Mouse (Mus musculus): ENCODE measurements around the gene Trim7. TPM values are rescaled to one million over a fixed set of nuclear protein-coding genes. Genes with fewer than 3 reads are reported as not detected.

Trim7 gene
- polyA plus RNA-seq, 1 experiment, result 11.6 TPM

DNA sequence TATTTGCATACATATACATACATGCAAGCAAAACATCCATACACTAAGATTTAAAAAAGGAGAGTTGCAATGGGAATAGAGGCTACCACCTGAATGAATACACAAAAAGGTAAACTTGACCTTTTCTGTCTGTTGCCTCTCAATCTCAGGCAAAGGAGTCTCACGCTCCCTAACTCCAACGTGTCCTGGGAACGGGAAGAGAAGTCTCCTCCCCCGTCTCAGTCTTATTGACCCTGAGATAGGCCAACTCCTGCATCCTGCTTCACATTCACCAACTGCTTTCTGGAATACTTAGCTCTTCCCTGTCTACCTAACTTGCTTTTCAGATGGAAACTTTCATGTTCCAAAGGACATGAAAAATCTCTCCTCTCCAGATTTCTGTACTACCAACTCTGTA lies 16.5 kb upstream of the Trim7 start:
- DNase-seq, result no peak
- WGBS, result 50% methylated on average over 4 of the region's 4 CpGs

DNA sequence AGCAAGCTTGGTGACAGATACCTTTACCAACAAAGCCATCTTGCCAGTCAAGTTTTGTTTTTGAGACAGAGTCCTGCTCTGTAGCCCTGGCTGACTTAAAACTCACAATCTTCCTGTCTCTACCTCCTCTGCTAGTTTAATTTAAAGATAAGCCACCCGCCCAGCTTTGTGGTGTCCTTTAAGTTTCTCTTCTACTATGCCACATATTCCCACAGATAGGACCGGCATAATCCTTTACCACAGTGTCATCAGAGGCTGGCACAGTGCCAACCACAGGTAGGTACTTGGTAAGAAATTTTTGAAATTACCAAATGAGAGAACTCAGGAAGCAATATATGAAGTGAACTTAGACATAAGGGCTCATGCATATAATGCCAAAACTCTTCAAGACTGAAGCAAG lies 15.8 kb upstream of the Trim7 start:
- DNase-seq, result no peak
- WGBS, result 74% methylated on average over 2 of the region's 2 CpGs
- no peak for TF ChIP-seq CTCF (IDR thresholded peaks at IDR 0.05; ENCODE audit: insufficient read depth, low read length)
- TF ChIP-seq POLR2A (IDR thresholded peaks at IDR 0.05; ENCODE audit: borderline replicate concordance, extremely low read depth, low read depth, low read length), result no peak
- H3K4me3 ChIP-seq (replicated peaks; ENCODE audit: extremely low read depth, low read depth, low read length), result no peak overlapping the region
- no peaks in the 10 kb centered on the region for H3K4me1 ChIP-seq (ENCODE audit: control insufficient read depth, insufficient read depth, low read length)

More for the DNA sequence above, 16.5 kb upstream of the Trim7 start:
- H3K4me3 ChIP-seq (replicated peaks; ENCODE audit: extremely low read depth, low read depth, low read length), result no peak overlapping the region
- no peak for TF ChIP-seq CTCF (IDR thresholded peaks at IDR 0.05; ENCODE audit: insufficient read depth, low read length)
- TF ChIP-seq POLR2A (IDR thresholded peaks at IDR 0.05; ENCODE audit: borderline replicate concordance, extremely low read depth, low read depth, low read length), result no peak
- no peaks in the 10 kb centered on the region for H3K4me1 ChIP-seq (ENCODE audit: control insufficient read depth, insufficient read depth, low read length)

DNA sequence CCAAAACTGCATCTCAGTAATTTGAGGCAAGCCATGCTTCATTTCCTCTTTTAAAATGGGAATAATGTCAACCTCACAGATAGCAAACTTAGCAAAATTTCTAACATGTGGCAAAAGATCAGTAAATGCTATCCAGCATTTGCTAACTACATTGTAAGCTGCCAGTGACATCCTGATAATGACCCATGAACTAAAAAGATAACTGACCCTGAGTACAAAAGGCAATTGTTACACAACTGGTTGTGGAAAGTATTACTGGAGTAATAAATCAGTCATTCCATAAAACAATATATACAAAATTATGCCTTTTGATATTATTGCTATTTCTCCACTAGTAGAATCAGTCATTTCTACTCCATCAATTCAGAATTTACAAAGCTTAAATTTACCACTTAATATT lies 12.2 kb upstream of the Trim7 start:
- DNase-seq, result no peak
- H3K4me3 ChIP-seq (replicated peaks; ENCODE audit: extremely low read depth, low read depth, low read length), result no peak overlapping the region
- no peak for TF ChIP-seq CTCF (IDR thresholded peaks at IDR 0.05; ENCODE audit: insufficient read depth, low read length)
- TF ChIP-seq POLR2A (IDR thresholded peaks at IDR 0.05; ENCODE audit: borderline replicate concordance, extremely low read depth, low read depth, low read length), result no peak
- H3K4me1 ChIP-seq (ENCODE audit: control insufficient read depth, insufficient read depth, low read length), result peaks cover 7% of the 10 kb centered on the region

DNA sequence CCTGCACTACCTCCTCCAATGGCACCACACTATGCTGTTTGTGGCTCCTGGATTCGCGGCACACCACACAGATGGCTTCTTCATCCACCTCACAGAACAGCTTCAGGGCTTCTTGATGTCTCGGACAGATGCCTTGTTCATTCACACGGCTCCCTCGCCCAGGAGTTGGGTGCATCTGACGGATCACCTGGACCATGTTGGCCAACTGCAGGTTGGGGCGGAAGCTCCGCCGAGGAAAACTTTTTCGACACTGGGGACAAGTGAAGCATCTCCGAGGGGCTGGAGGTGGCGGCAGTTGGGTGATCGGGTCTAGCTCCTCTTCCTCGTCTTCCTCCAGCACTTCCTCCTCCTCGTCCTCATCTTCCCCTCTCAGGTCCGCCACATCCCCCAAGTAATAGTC lies 10.1 kb upstream of the Trim7 start:
- peak overlapping the region; percentile 97 for H3K4me3 ChIP-seq (replicated peaks; ENCODE audit: extremely low read depth, low read depth, low read length)
- DNase-seq, result no peak

DNA sequence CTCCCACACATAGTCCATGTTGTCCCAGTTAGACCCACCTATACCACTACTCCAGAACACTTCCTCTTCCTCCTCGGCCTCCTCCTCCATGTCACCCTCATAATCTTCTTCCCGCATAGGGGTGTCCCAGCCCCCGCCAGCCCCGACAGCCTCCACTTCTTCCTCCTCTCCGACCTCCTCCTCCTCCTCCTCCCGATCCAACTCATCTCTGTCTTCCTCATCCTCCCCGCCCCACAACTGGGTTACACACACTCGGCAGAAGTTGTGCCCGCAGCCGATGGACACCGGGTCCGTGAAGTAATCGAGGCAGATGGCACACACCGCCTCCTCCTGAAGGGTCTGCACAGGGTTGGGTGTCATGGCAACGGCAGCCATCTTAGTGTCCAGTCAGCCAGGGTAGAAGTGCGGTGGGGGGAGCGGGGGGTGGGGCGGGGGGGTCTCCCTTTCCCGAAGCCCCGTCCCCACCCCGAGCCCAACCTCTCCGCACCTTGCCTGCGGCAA lies 9.6 kb upstream of the Trim7 start:
- no peak for TF ChIP-seq CTCF (IDR thresholded peaks at IDR 0.05; ENCODE audit: insufficient read depth, low read length)
- TF ChIP-seq POLR2A (IDR thresholded peaks at IDR 0.05; ENCODE audit: borderline replicate concordance, extremely low read depth, low read depth, low read length), result no peak
- H3K4me1 ChIP-seq (ENCODE audit: control insufficient read depth, insufficient read depth, low read length), result peaks cover 7% of the 10 kb centered on the region
- H3K4me3 ChIP-seq (replicated peaks; ENCODE audit: extremely low read depth, low read depth, low read length), result peak overlapping the region; percentile 97
- peak; percentile 42 for DNase-seq
- WGBS, result 3% methylated on average over 18 of the region's 23 CpGs

More for the DNA sequence above, 10.1 kb upstream of the Trim7 start:
- TF ChIP-seq POLR2A (IDR thresholded peaks at IDR 0.05; ENCODE audit: borderline replicate concordance, extremely low read depth, low read depth, low read length), result no peak
- TF ChIP-seq CTCF (IDR thresholded peaks at IDR 0.05; ENCODE audit: insufficient read depth, low read length), result no peak
- WGBS, result 53% methylated on average over 16 of the region's 16 CpGs
- peaks cover 7% of the 10 kb centered on the region for H3K4me1 ChIP-seq (ENCODE audit: control insufficient read depth, insufficient read depth, low read length)

DNA sequence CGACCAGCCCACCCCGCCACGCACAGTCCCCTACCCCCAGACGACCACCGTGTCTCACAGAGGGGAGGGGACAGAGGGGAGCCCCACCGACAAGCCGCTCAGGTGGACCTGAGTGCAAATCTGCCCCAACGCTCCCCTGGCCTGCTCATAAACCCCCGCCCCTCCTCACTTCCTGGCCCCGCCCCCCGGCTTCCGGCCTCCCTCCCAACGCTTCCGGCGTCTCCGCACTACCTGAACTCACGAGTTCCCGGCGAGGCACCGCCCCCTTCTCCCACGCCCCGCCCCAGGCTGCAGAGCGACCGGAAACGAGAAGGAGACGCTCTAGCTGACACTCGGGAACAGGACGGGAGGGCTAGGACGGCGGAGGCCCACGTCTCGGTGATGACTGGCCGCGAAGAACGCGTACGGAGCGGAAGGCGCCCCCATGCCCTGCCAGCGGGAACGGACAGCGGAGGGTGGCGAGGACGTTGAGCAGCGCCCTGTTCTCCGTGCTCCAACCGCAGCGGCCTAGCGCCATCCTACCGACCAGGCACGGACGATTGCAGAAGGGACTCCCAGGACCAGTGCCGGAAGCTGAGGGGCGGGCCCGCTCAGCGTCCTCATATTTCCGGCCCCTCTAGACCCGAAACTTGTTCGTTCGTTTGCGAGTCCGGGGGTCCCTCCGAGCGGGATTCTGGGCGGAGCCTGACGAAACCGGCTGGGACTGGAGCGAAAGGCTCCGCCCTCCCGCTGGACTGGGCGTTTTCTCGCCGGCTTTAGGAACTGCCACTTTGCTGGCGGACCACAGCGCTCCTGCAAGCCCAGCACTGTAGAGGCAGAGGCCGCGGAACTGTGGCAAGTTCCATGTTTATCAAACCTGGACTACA lies 8.9 kb upstream of the Trim7 start, which contains the start of gene Trim41:
Gene Trim41, minus strand, starts transcription at position 554 of the 866 bp plus-strand sequence.
- peak; percentile 98 for DNase-seq
- TF ChIP-seq POLR2A (IDR thresholded peaks at IDR 0.05; ENCODE audit: borderline replicate concordance, extremely low read depth, low read depth, low read length), result peak; percentile 97
- TF ChIP-seq CTCF (IDR thresholded peaks at IDR 0.05; ENCODE audit: insufficient read depth, low read length), result no peak
- peaks cover 7% of the 10 kb centered on the region for H3K4me1 ChIP-seq (ENCODE audit: control insufficient read depth, insufficient read depth, low read length)
- H3K4me3 ChIP-seq (replicated peaks; ENCODE audit: extremely low read depth, low read depth, low read length), result peak within 1 kb of the TSS; percentile 97
- WGBS, result under 1% methylated on average over 71 of the region's 77 CpGs

DNA sequence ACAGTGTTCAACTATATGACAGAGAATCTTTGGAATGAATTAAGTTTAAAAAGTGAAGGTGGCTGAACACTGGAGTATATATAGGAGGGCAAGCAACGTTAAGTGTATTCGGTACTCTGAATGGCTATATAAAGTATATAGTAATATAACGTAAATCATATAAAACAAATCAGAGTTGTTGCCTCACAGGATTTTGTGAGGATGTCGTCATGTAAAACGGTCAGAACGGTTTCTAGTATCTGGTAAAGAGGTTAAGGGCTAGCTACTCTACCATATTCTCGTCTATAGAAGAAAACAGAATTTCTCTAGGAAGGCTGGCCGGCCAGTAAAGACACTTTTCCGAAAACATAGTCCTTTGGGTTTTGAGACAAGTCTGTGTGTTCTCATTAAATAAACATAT lies 8.1 kb upstream of the Trim7 start:
- Histone ChIP-seq H3K4me1 (ENCODE audit: control insufficient read depth, insufficient read depth, low read length) (peaks cover 7% of the 10 kb centered on the region), H3K4me3 (replicated peaks; ENCODE audit: extremely low read depth, low read depth, low read length) (peak overlapping the region; percentile 70)
- TF ChIP-seq CTCF (IDR thresholded peaks at IDR 0.05; ENCODE audit: insufficient read depth, low read length), result no peak
- TF ChIP-seq POLR2A (IDR thresholded peaks at IDR 0.05; ENCODE audit: borderline replicate concordance, extremely low read depth, low read depth, low read length), result no peak
- no peak for DNase-seq
- WGBS, result 5% methylated on average over 9 of the region's 9 CpGs

DNA sequence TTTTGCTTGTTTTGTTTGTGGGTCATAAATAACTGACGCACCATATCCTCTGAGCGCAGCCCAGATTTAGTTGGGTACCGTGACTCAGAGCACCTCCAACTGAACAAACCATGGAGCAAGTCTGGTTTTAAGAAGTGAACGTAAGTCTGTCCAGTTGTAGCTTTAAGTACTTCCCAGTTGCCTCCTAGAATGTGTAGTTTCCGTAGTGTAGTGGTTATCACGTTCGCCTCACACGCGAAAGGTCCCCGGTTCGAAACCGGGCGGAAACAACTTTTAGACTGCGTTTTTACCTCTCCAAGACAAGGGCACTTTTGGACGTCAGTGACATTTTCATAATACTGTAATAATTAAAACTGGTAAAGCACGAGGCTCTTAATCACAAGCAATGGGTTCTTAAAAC lies 7.6 kb upstream of the Trim7 start:
- TF ChIP-seq CTCF (IDR thresholded peaks at IDR 0.05; ENCODE audit: insufficient read depth, low read length) (no peak), POLR2A (IDR thresholded peaks at IDR 0.05; ENCODE audit: borderline replicate concordance, extremely low read depth, low read depth, low read length) (no peak)
- under 1% methylated on average over 16 of the region's 16 CpGs for WGBS
- Histone ChIP-seq H3K4me1 (ENCODE audit: control insufficient read depth, insufficient read depth, low read length) (peaks cover 7% of the 10 kb centered on the region), H3K4me3 (replicated peaks; ENCODE audit: extremely low read depth, low read depth, low read length) (peak overlapping the region; percentile 50)
- DNase-seq, result peak; percentile 79

DNA sequence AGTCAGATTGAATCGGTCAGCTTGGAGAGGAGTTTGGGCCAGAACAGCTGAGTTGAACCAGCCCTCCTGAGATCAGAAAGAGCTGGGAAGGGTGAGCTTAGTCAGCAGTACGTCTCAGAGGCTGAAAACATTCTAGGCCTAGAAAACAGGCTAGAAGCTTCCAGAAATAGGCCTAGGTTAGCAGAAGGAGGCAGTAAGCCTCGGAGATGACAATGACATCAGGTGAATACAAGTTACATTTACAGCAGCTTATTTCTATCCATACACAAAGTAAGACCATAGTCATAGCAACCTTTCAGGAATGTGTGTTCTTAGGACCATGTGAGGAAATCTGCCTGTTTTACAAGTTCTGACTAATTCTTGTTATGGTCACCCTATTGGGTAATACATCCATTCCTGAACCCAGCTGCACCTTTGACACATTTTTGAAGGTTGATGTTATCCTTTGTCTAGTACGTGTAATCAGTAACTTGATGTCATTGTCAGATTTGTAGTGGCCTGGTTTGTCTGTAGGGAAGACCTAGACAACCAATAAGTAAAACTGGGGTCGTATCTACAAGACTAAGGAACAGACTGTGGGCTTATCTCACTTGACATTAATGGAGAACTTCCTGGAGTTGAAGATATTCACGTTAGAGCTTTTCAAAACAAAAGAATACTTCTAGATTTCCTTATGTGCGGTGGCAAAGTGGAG lies 6.2 kb upstream of the Trim7 start:
- DNase-seq, result no peak
- peaks cover 10% of the 10 kb centered on the region for H3K4me1 ChIP-seq (ENCODE audit: control insufficient read depth, insufficient read depth, low read length)
- WGBS, result 65% methylated on average over 7 of the region's 7 CpGs
- H3K4me3 ChIP-seq (replicated peaks; ENCODE audit: extremely low read depth, low read depth, low read length), result no peak overlapping the region
- TF ChIP-seq CTCF (IDR thresholded peaks at IDR 0.05; ENCODE audit: insufficient read depth, low read length), result no peak
